Mouse (Mus musculus): ENCODE measurements around the gene Zfr.
A peak's percentile ranks its signal among the peaks of the same experiment; 100 is the strongest.

Zfr gene

GRCm38 (mm10) chr15:12117242-12118092, at the start of gene Zfr:
Gene Zfr (plus strand): TSS chr15:12117831.
- DNase-seq: peak; percentile 92

DNA sequence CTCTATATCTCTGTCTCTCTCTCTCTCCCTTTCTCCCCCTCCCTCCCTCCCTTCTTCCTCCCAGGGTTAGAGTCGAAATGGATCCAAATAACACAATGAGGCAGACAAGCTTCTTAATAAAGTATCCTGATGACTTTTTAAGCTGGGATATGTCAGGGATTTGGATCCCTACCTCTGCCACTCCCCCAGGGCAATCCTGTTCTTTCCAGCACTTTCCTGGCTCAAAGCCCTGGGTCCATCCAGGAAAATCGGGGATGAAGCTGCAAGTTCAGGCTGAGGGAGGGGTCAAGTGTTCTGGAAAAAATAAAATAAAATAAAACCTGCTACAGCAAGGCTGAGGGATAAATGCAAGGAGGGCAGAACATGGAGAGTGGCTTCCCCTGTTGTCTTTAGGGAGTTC, 49.7 kb upstream of the Zfr start:
- DNase-seq: no peak

DNA sequence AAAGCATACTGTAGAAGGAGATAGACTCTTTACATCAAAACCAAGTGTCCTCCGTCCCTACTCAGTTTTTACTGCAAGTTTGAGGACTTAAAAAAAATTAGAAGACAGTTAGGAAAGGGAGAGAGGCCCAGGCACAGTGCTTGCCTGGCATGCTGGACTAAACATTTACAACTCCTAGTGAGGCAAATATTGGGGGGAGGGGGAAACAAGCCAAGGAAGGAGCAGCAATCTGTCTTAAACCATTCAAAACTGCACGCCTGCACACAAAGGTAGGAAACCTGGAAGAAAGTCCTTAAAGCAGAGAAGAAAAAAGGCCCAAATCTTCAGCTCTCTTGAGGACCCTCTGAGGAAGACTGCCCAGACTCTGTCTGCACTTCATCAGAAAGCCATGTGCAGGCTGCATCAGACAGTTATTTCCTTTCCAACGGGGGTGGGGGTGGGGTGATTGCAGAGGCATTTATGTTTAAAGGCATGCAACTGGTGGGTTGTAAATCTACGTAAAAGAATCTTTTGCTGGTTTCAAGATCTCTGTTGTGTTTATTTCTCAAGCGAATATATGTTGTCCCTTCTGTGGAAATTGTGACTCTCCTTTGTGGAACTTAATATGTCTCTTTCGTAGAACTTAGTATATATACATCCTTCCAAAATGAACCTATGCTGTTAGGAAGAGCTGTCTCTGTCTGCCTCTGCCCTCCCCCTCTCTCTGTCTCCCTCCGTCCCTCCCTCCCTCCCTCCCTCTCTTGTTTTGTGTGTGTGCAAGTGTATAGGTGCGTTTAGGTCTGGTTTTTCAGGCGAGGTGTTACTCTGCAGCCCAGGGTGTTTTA, 49.0 kb upstream of the Zfr start:
- no peak for DNase-seq

DNA sequence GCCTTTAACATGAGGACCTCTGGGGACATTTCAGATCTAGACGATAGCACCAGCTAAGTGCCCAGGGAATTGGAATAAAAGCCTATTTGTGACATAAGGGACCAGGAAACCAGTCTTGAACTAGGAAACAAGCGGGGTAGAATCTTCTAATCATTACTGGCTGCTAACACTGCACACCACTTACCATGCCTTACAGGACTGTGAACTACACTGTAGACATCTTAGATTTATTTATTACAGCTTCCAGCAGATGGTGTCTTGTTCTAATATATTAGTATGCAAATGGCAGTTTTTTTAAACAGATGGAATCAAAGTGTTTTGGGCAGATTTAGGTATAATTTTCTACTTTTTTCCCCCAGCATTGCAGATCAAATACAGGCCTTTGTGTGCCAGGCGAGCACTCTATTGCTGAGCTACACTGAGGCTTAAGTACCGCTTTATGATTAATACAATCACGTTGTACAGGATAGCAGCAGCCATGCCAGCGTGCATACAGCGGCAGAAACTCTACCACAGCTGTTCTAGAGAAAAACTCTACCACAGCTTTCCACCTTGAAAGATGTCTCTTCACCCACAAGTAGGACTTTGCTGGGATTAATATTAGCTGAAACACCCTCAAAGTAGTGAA, 44.8 kb upstream of the Zfr start:
- DNase-seq: no peak

DNA sequence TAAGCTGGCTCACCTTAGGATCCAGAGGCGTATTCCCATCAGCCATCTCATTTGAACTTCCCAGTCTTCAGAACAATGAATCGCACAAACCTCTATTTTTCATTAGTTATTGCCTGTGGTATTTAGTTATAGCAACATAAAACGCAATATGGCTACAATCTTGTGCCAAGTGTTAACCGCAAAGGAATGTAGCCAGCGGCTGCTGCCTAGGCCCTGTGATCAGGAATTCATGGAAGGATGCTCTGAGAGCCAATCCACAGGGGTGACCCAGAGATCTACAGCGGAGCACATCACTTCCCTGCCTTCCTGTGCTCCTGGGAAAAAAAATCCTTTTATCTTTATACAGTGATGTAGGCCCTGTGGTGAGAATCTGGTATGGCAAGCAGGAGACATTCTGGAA, 43.2 kb upstream of the Zfr start:
- no peak for DNase-seq

GRCm38 (mm10) chr15:12082344-12082743, 35.3 kb upstream of the Zfr start:
- DNase-seq: peak; percentile 61

DNA sequence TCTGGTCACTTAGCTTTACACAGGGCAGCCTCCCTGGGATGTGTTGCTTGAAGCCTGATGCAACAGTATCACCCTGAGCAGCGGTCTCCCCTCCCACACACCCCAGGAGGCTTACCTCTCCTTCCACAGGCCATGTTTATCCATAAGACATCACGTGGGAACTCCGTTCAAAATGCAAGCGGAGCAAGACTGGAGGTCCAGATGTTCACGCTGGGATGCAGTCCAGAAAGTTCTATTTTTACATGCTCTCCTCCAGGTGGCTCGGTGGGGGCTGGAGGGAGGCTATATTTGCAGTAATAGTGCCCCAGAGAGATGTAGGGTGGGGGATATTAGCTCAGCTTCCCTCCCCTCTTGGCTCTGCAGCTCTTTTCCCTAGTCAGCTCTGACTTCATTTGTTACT, 33.5 kb upstream of the Zfr start:
- peak; percentile 47 for DNase-seq

- peak; percentile 27 for DNase-seq
These were observed 32.8 kb upstream of the Zfr start for GRCm38 (mm10) chr15:12084859-12085258.

- no peak for DNase-seq
These were observed 30.0 kb upstream of the Zfr start for GRCm38 (mm10) chr15:12087634-12088033.

GRCm38 (mm10) chr15:12088091-12088490, 29.5 kb upstream of the Zfr start:
- no peak for DNase-seq

- DNase-seq: no peak
These were observed 27.5 kb upstream of the Zfr start for GRCm38 (mm10) chr15:12090087-12090486.

GRCm38 (mm10) chr15:12090981-12091669, 26.5 kb upstream of the Zfr start:
- DNase-seq: no peak

DNA sequence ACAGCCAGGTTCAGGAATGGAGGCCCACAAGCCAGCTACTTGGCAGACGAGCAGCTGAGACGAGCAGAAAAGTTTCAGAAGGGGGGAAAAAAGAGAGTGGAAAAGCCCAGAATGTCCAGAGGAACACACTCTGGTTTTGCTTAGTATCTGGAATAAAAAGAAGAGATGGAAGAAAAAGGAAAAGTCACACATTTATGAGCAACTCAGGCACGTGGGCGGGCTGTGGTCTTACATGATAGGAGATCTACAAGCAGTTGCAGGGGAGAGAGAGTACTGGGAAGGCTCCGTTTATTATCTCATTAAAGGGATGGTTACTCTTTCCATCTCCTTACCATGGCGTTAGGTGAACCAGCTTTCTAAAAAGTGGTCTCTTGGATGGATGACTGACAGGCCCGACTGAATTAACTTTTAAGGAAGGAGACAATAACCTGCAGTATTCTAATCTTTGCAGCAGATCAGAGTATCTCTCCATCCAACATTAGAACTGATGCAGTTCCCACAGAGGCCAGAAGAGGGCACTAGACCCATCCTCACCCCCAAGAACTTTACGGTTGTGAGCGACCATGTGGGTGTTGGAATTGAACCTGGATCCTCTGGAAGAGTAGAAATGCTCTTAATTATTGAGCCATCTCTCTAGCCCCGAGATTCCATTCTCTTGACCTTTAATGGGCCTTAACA, 25.7 kb upstream of the Zfr start:
- peak; percentile 50 for DNase-seq

GRCm38 (mm10) chr15:12093026-12093960, 24.3 kb upstream of the Zfr start:
- peak; percentile 68 for DNase-seq

DNA sequence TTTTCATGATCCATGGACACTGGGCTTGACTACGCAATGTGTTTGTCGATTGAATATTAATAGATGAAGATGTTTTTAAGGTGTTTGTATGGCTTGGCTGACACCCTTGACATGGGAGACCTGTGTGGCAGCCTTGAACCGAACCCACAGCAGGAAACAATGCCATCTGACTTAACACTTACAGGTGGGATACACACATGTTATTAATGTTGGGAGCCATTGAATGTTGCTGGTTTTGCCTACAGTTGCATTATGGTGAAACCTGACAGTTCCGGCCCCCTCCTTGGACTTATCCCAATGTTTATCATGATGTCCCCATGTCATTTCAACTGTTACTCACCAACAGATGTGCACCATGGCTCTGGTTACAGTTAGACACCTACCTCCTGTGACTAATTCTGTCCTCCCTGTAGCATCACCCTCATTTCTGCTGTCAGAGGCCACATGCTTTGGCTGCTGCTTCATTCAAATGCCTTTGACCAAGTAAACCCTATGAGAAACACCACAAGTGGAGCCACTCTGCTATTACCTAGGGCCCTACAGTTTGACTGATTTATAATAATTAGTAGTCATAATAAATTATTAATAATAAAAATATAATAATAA, 23.6 kb upstream of the Zfr start:
- DNase-seq: no peak

DNA sequence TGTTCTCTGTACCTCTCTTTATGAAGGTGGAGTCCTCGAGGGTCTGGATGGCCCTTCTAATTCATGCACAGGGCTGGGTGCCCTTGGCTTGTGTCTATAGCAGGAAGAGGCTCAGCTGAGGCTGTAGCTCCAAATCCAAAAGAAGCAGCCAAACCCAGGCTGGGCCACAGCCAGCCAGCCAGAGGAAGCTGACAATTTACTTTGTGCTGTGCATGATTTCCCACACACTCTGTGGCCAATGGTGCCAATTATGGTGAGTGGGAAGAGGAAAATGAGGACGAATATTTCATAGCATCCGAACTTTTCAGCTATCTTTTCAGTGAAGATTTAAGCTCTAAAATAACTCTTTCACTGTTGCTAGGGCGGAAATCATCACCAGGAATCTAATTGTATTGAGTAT, 21.2 kb upstream of the Zfr start:
- DNase-seq: peak; percentile 87

DNA sequence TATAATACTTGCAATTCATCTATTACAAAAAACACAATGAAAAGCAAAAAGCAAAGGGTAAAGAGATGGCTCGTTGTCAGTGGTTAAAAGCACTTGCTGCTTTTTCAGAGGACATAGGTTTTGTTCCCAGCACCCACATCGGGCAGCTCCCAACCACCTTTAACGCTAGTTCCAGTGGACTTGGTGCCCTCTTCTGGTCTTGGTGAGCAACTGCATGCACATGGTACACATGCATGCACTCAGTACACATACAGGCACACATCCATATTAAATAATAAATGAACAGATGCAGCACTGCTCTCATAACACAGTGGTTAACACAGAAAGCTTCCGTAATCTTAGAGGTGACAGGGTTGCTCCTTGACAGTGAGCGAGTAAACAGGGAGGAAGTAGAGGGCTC, 20.3 kb upstream of the Zfr start:
- no peak for DNase-seq

DNA sequence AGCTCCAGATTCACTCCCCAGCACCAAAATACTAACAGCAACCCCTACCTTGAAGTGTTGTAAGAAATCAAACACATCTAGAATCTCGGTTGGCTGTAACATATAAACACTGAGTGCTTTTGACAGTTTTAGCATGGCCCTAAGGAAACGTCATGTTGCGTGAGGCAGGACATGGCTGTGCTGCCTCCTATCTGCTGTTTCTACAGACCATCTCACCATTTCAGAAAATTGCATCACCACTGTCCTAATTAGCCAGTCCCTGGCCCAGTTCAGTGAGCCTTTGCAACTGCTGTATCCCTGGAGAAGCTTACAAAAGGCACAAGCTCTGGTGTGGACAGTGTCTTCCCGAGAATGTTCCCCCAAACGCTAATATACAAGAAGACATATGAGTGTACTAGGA, 16.7 kb upstream of the Zfr start:
- DNase-seq: no peak

- peak; percentile 54 for DNase-seq
These were observed 13.9 kb upstream of the Zfr start for GRCm38 (mm10) chr15:12103763-12104162.

DNA sequence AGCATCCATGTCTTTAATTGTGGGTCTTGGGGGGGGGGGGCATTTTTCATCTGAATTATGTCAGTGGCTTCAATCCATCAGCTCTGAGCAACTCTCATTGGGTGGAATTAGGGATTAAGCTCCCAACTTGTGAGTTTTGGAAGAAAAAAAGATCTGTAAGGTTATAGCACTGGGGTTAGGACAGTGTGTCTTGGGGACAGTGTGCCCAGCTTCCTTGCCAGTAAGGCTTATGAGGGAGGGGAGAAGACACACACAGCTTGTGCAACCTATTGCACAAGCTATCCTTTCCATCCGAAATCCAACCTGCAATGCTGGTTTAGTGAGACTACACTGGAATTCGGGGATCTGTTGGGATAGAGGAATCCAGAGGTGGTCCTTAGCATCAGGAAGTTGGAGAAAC, 12.8 kb upstream of the Zfr start:
- DNase-seq: no peak

GRCm38 (mm10) chr15:12106430-12106829, 11.2 kb upstream of the Zfr start:
- DNase-seq: peak; percentile 84

Measured in right cerebral cortex, adult 18-20 months (tissue).